Mouse (Mus musculus) CH12.LX (cell line): ENCODE measurements around the gene Tma16. TPM values are rescaled to one million over a fixed set of nuclear protein-coding genes. Genes with fewer than 3 reads are reported as not detected.

Experiments used
- DNase-seq: peaks from one replicate; pipeline ENCODE4 v3.0.0-alpha.2; 2013; ENCODE audit errors: extremely low read depth
- H3K27ac ChIP-seq: 2 replicates; pipeline ENCODE4 v1.5.1; 2012; ENCODE audit warnings: low read depth, mild to moderate bottlenecking, control low read depth, moderate library complexity; ENCODE audit not compliant: insufficient read depth
- H3K27me3 ChIP-seq: replicated peaks from 2 replicates; pipeline ENCODE3; 2012; ENCODE audit warnings: inconsistent platforms
- H3K36me3 ChIP-seq, 2 experiments: replicated peaks in 1 of 2; 2 replicates each; pipeline versions ENCODE3 to v1.6.1; 2012; ENCODE audit warnings: inconsistent platforms in 1 of 2, low read length in 1 of 2, mild to moderate bottlenecking in 1 of 2, mixed read lengths in 1 of 2, moderate library complexity in 1 of 2; ENCODE audit not compliant: control insufficient read depth in 1 of 2, insufficient read depth in 1 of 2
- H3K4me1 ChIP-seq, 2 experiments: 2 replicates each; pipeline ENCODE4 v1.6.1; 2012; ENCODE audit warnings: inconsistent platforms in 1 of 2, moderate library complexity in 1 of 2; ENCODE audit not compliant: insufficient read depth in 2 of 2, control insufficient read depth in 1 of 2
- H3K4me2 ChIP-seq: 2 replicates; pipeline ENCODE4 v1.6.1; 2012; ENCODE audit warnings: low read depth, mild to moderate bottlenecking, control low read depth; ENCODE audit not compliant: poor library complexity, insufficient read depth, severe bottlenecking
- H3K4me3 ChIP-seq, 3 experiments: fragments of 150-350 bp in 1 of 3; sonication (generic) in 1 of 3; replicated peaks in 1 of 3; 2 replicates each; pipeline versions ENCODE3 to v1.5.1; 2011 to 2012; ENCODE audit warnings: low read depth in 2 of 3, low read length in 2 of 3, mild to moderate bottlenecking in 2 of 3, moderate library complexity in 2 of 3, control low read depth in 1 of 3, improper control_type of control experiment in 1 of 3, inconsistent platforms in 1 of 3, mixed read lengths in 1 of 3; ENCODE audit not compliant: poor library complexity in 1 of 3
- H3K79me2 ChIP-seq: replicated peaks from 2 replicates; pipeline ENCODE4 v1.6.1; 2012; ENCODE audit warnings: mild to moderate bottlenecking, moderate library complexity; ENCODE audit not compliant: control insufficient read depth, poor library complexity, insufficient read depth, severe bottlenecking; ENCODE audit errors: extremely low read depth
- H3K9ac ChIP-seq: 2 replicates; pipeline ENCODE4 v1.6.1; 2012; ENCODE audit warnings: low read depth, mild to moderate bottlenecking, control low read depth, moderate library complexity; ENCODE audit not compliant: insufficient read depth
- H3K9me3 ChIP-seq: replicated peaks from 2 replicates; pipeline ENCODE3; 2012; ENCODE audit warnings: low read length, inconsistent platforms, mixed read lengths
- ELF1 ChIP-seq: IDR thresholded peaks from 2 replicates; pipeline ENCODE4 v1.6.1; 2014; ENCODE audit warnings: low read depth, mild to moderate bottlenecking, inconsistent platforms, low read length, improper control_type of control experiment
- PAX5 ChIP-seq: IDR thresholded peaks from 2 replicates; pipeline ENCODE4 v1.6.1; 2012; ENCODE audit warnings: low read length, inconsistent platforms, mixed read lengths
- dilution Hi-C: fragments of 300-500 bp; cut with MboI; formaldehyde crosslinking; loops from 2 replicates; pipeline ENCODE4 v1.14.3; 2020; ENCODE audit warnings: low sequenced_read_pairs; ENCODE audit not compliant: extremely low pct_unique_long_range_greater_than_20kb, extremely low pct_ligation_motif_present
- in situ Hi-C: fragments of 300-500 bp; cut with MboI; formaldehyde crosslinking; loops from 3 replicates; pipeline ENCODE4 v1.14.3; 2019; ENCODE audit warnings: low sequenced_read_pairs, low pct_ligation_motif_present, low pct_unique_long_range_greater_than_20kb, mixed read lengths
- polyA plus RNA-seq: library from polyadenylated mRNA; unstranded; fragments of >175 nt; gene quantifications from 2 replicates; pipeline ENCODE4 v1.2.1, GENCODE M21; 2012; ENCODE audit warnings: low read depth; ENCODE audit not compliant: insufficient read length
- total RNA-seq, 2 experiments: library from RNA; depleted of rRNA; stranded (reverse); fragments of 300-350 nt in 1 of 2; fragments of >200 nt in 1 of 2; gene quantifications; 2 replicates each; pipeline ENCODE4 v1.2.3; 2012 to 2014

Tma16 gene
- total and polyA plus RNA-seq, 3 experiments = 13.7 to 36.5 (median 36.0) TPM

DNA sequence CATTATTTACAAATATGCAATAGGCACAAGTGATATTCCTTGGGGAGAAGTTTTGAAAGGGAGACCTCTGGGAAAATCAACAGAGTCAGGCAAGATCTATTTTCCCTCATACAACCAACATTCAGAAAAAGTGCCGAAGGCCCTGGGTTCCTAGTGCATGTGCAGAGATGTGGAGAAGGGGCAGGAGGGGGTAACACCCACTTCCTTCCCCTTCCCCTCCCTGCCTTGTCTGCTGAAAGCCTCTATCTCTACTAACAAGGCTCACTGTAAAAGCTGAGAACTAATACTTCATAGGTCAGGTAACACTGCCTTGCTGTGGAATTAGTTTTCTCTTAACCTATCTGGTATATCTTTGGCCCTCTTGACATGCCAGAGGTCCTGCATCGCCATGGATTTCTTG is 55.7 kb downstream of the Tma16 start:
- no peak for DNase-seq
- TF ChIP-seq PAX5 (no peak), ELF1 (no peak)
- TF ChIP-seq, all 38 proteins: peak for 0
- Histone ChIP-seq H3K4me1 (no peaks in the 10 kb centered on the region), H3K79me2 (no peaks in the 10 kb centered on the region), H3K9ac (no peak overlapping the region), H3K9me3 (no peaks in the 10 kb centered on the region), H3K27me3 (no peaks in the 10 kb centered on the region), H3K36me3 (no peaks in the 10 kb centered on the region), H3K4me3 (no peak overlapping the region), H3K27ac (no peak overlapping the region), H3K4me2 (no peak overlapping the region)
- in situ Hi-C loops (loop anchor here (25.0 kb wide), 1 partner anchor 1268 kb away; no protein-coding TSS in a partner anchor), dilution Hi-C loops (no loop called here)

Other genes starting within 250 kb of the Tma16 start
- not detected in 2 replicates for gene Tktl2, start 25.2 kb upstream of the Tma16 start, total RNA-seq (2012; rRNA removed)
- not detected in 2 replicates for gene Tktl2, start 25.2 kb upstream of the Tma16 start, total RNA-seq (2014; rRNA removed)
- gene Tktl2, start 25.2 kb upstream of the Tma16 start, polyA plus RNA-seq = not detected in 2 replicates
- gene Npy5r, start 201.6 kb upstream of the Tma16 start, total RNA-seq (2012; rRNA removed) = not detected in 2 replicates
- gene Npy5r, start 201.6 kb upstream of the Tma16 start, total RNA-seq (2014; rRNA removed) = not detected in 2 replicates
- not detected in 2 replicates for gene Npy5r, start 201.6 kb upstream of the Tma16 start, polyA plus RNA-seq
- not detected in 2 replicates for gene Npy1r, start 210.7 kb upstream of the Tma16 start, total RNA-seq (2012; rRNA removed)
- not detected in 2 replicates for gene Npy1r, start 210.7 kb upstream of the Tma16 start, total RNA-seq (2014; rRNA removed)
- gene Npy1r, start 210.7 kb upstream of the Tma16 start, polyA plus RNA-seq = not detected in 2 replicates